Mouse (Mus musculus): Measurements from ENCODE around the gene Mamld1.

Mamld1 gene

GRCm38 (mm10) chrX:71049864-71050576, at the start of gene Mamld1:
TSS of gene Mamld1 (plus strand) at chrX:71050256.
- DNase-seq (ENCODE audit: low read depth, low spot score), result peak; percentile 95

GRCm38 (mm10) chrX:71024718-71025117, 25.3 kb upstream of the Mamld1 start:
- DNase-seq (ENCODE audit: low read depth, low spot score), result peak; percentile 77

- DNase-seq (ENCODE audit: low read depth, low spot score), result no peak
Observed at GRCm38 (mm10) chrX:71028007-71028406, 22.0 kb upstream of the Mamld1 start.

GRCm38 (mm10) chrX:71028976-71029375, 21.1 kb upstream of the Mamld1 start:
- peak; percentile 71 for DNase-seq (ENCODE audit: low read depth, low spot score)

GRCm38 (mm10) chrX:71050677-71051311, 738 bp downstream of the Mamld1 start:
- peak; percentile 42 for DNase-seq (ENCODE audit: low read depth, low spot score)

GRCm38 (mm10) chrX:71051361-71052114, 1.5 kb downstream of the Mamld1 start:
- DNase-seq (ENCODE audit: low read depth, low spot score), result peak; percentile 30

- DNase-seq (ENCODE audit: low read depth, low spot score), result peak; percentile 92
Observed at GRCm38 (mm10) chrX:71052115-71052478, 2.0 kb downstream of the Mamld1 start.

GRCm38 (mm10) chrX:71052481-71053216, 2.6 kb downstream of the Mamld1 start:
- peak; percentile 41 for DNase-seq (ENCODE audit: low read depth, low spot score)

GRCm38 (mm10) chrX:71053246-71053645, 3.2 kb downstream of the Mamld1 start:
- peak; percentile 25 for DNase-seq (ENCODE audit: low read depth, low spot score)

GRCm38 (mm10) chrX:71056968-71057367, 6.9 kb downstream of the Mamld1 start:
- no peak for DNase-seq (ENCODE audit: low read depth, low spot score)

- peak; percentile 86 for DNase-seq (ENCODE audit: low read depth, low spot score)
Observed at GRCm38 (mm10) chrX:71085092-71085807, 35.2 kb downstream of the Mamld1 start.

GRCm38 (mm10) chrX:71087370-71088079, 37.5 kb downstream of the Mamld1 start:
- DNase-seq (ENCODE audit: low read depth, low spot score), result no peak

GRCm38 (mm10) chrX:71088080-71088414, 38.0 kb downstream of the Mamld1 start:
- peak; percentile 50 for DNase-seq (ENCODE audit: low read depth, low spot score)

GRCm38 (mm10) chrX:71105820-71106219, 55.8 kb downstream of the Mamld1 start:
- peak; percentile 47 for DNase-seq (ENCODE audit: low read depth, low spot score)

- peak; percentile 97 for DNase-seq (ENCODE audit: low read depth, low spot score)
Observed at GRCm38 (mm10) chrX:71106392-71106791, 56.3 kb downstream of the Mamld1 start.

GRCm38 (mm10) chrX:71108056-71108735, 58.1 kb downstream of the Mamld1 start:
- no peak for DNase-seq (ENCODE audit: low read depth, low spot score)

- DNase-seq (ENCODE audit: low read depth, low spot score), result peak; percentile 58
Observed at GRCm38 (mm10) chrX:71110333-71110732, 60.3 kb downstream of the Mamld1 start.

- DNase-seq (ENCODE audit: low read depth, low spot score), result peak; percentile 90
Observed at GRCm38 (mm10) chrX:71122359-71123293, 72.6 kb downstream of the Mamld1 start.

- DNase-seq (ENCODE audit: low read depth, low spot score), result peak; percentile 74
Observed at GRCm38 (mm10) chrX:71125013-71125412, 75.0 kb downstream of the Mamld1 start.

All from brain, adult 2 months (tissue).